Mouse (Mus musculus) liver, embryonic 16.5 days (tissue): ENCODE data around the gene Fbxw7. TPM values are rescaled to one million over a fixed set of nuclear protein-coding genes. Genes with fewer than 3 reads are reported as not detected.

Experiments
- ATAC-seq: fragments of 200-750 bp; cut with Nextera tagmentation; 2 replicates; pipeline ENCODE4 v1.8.0; 2017; ENCODE audit warnings: low read depth, mild to moderate bottlenecking, moderate number of reproducible peaks, moderate library complexity
- H3K27ac ChIP-seq: fragments of 300-500 bp; sonication (generic); 2 replicates; pipeline ENCODE4 v1.5.1; 2014; ENCODE audit warnings: mild to moderate bottlenecking, low read length
- H3K27me3 ChIP-seq: fragments of 300-500 bp; sonication (generic); 2 replicates; pipeline ENCODE4 v1.6.1; 2014; ENCODE audit warnings: low read depth, low read length, mixed read lengths; ENCODE audit not compliant: control insufficient read depth, insufficient read depth
- H3K36me3 ChIP-seq: fragments of 300-500 bp; sonication (generic); 2 replicates; pipeline ENCODE4 v1.6.1; 2014; ENCODE audit warnings: mild to moderate bottlenecking; ENCODE audit not compliant: control insufficient read depth, insufficient read depth
- H3K4me1 ChIP-seq: fragments of 300-500 bp; sonication (generic); 2 replicates; pipeline ENCODE4 v1.6.1; 2014; ENCODE audit warnings: low read depth, low read length, mixed read lengths; ENCODE audit not compliant: control insufficient read depth
- H3K4me2 ChIP-seq: fragments of 300-500 bp; sonication (generic); 2 replicates; pipeline ENCODE4 v1.6.1; 2014; ENCODE audit warnings: low read depth, low read length, mixed read lengths
- H3K4me3 ChIP-seq: fragments of 300-500 bp; sonication (generic); 2 replicates; pipeline ENCODE4 v1.5.1; 2014; ENCODE audit warnings: low read depth, mild to moderate bottlenecking, low read length
- H3K9ac ChIP-seq: fragments of 300-500 bp; sonication (generic); 2 replicates; pipeline ENCODE4 v1.6.1; 2014; ENCODE audit warnings: low read depth, low read length
- H3K9me3 ChIP-seq: fragments of 300-500 bp; sonication (generic); replicated peaks from 2 replicates; pipeline ENCODE4 v1.6.1; 2016; ENCODE audit warnings: low read length; ENCODE audit not compliant: control insufficient read depth
- WGBS: fragments of 180-500 bp; shearing (Covaris S2); extraction: QIAGEN DNeasy Blood & Tissue Kit; methylation state at CpG from one replicate; pipeline ENCODE4 v1.1.7; 2014; ENCODE audit not compliant: insufficient replicate concordance; 5-methylcytosine and 5-hydroxymethylcytosine counted together
- polyA plus RNA-seq: library from polyadenylated mRNA; unstranded; fragments of >200 nt; fragmentation: Nextera tagmentation; extraction: Ambion mirVana; gene quantifications from 2 replicates; pipeline ENCODE4 v1.2.1, GENCODE M21; 2015

Gene Fbxw7
- polyA plus RNA-seq, 1 experiment from 2014 or later = 2.8 TPM

DNA sequence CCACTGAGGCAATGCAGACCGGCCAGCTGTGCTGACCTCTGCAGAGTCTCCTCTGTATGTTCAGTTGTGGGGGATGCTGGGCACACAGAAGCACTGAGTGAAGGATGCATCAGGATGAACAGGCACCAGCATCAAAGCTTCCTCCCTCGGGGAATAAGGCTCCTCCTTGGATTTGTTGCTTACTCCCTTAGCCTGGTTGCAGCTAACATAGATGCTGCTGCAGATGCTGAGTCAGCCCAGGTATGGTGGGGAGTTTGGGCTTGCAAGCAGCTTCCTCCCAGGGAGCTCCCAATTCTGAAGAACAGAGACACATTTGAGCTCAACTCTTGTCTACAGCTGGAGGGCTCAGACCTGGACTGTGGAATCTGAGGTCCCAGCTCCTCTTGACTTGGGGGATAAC is 209.2 kb downstream of the Fbxw7 start:
- no peak overlapping the region for H3K27ac ChIP-seq
- H3K9me3 ChIP-seq = no peaks in the 10 kb centered on the region
- H3K27me3 ChIP-seq = no peaks in the 10 kb centered on the region
- H3K4me1 ChIP-seq = no peaks in the 10 kb centered on the region
- H3K36me3 ChIP-seq = no peaks in the 10 kb centered on the region
- H3K9ac ChIP-seq = no peak overlapping the region
- 40% methylated on average over 2 of the region's 2 CpGs for WGBS
- ATAC-seq = no peak
- no peak overlapping the region for H3K4me2 ChIP-seq
- H3K4me3 ChIP-seq = no peak overlapping the region

DNA sequence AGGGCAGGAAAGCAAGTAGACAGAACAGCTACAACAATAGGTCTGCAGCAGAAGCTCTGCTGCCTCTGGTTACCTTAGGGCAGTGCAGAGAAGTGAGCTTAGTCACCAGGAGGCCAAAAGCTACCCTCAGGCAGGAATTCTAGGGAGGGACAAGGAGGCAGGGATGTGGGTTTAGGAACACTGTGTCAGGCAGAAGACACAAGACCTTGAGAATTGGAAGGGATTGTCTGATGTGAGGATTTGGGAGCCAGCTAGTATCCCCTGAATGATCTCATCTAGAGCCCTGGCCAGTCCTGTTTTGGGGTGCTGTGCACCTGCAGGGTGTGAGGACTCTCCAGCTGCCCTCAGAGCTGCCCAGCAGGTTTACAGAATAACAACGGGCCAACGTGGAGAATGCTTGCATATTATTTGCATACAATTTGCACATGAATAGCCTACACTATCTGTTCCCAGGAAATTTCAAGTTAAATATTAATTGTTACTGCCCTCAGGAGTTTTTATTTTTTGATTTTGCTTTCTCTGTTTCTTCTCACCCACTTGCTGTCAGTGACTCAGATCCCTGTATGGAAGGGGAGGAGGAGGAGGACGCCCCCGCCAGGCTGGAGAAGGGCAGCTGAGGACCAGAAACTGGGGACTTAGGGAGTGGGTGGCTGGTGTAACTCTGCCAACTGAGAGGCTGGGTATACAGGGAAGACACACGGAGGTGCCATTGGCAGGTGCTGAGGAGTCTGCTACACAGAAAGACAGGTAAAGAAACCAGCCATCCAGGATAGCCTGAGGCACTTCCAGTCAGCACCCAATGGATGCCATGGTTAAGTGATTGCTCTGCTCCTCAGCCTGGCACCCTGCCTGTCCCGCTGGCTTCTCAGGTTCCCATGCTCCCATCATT is 210.0 kb downstream of the Fbxw7 start:
- 27% methylated on average over 6 of the region's 6 CpGs for WGBS
- no peak overlapping the region for H3K9ac ChIP-seq
- no peak for ATAC-seq
- H3K4me3 ChIP-seq = no peak overlapping the region
- H3K36me3 ChIP-seq = no peaks in the 10 kb centered on the region
- H3K4me1 ChIP-seq = no peaks in the 10 kb centered on the region
- H3K27me3 ChIP-seq = no peaks in the 10 kb centered on the region
- H3K27ac ChIP-seq = no peak overlapping the region
- no peaks in the 10 kb centered on the region for H3K9me3 ChIP-seq
- no peak overlapping the region for H3K4me2 ChIP-seq

Other genes with a start within 250 kb of the Fbxw7 start
- 9.6 and 10.4 TPM in 2 replicates for gene Arfip1, start 232.6 kb upstream of the Fbxw7 start, polyA plus RNA-seq
- gene Tigd4, start 221.7 kb upstream of the Fbxw7 start, polyA plus RNA-seq = 0.05 TPM in 1 of 2 replicates, not detected in the other
- 2.2 and 2.8 TPM in 2 replicates for gene Tmem154, start 149.1 kb upstream of the Fbxw7 start, polyA plus RNA-seq